Mouse (Mus musculus) stomach, postnatal 0 days (tissue): ENCODE results near the gene 1700016D06Rik.

Source experiments
- CTCF ChIP-seq: IDR thresholded peaks from 2 replicates; pipeline ENCODE4 v1.5.1; 2016; ENCODE audit warnings: antibody characterized with exemption, low read depth, mild to moderate bottlenecking, moderate library complexity
- EP300 ChIP-seq: optimal IDR thresholded peaks from 2 replicates; pipeline ENCODE3; 2016; ENCODE audit warnings: antibody characterized with exemption

DNA sequence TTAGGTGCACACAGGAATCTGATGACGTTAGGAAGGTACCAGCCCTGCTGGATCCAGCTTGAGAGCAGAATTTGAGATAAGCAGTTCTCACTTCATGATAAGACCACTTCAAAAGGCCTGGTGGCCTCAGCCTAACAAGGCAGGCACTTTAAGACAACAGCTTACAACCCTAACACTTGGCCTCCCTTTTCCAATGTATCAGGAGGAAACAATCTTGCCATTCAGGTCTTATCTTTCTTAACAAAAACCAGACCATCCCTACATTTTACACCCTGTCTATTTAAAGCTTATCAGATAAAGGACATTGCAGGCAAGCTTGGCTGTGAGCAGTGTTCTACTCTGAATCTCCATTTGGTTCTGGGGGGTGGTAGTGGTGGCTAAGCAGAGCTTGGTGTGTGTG lies 8.4 kb downstream of the 1700016D06Rik start:
- TF ChIP-seq CTCF (no peak), EP300 (no peak)
